Mouse (Mus musculus): ENCODE data around the gene Gm49395.

Gm49395 gene

DNA sequence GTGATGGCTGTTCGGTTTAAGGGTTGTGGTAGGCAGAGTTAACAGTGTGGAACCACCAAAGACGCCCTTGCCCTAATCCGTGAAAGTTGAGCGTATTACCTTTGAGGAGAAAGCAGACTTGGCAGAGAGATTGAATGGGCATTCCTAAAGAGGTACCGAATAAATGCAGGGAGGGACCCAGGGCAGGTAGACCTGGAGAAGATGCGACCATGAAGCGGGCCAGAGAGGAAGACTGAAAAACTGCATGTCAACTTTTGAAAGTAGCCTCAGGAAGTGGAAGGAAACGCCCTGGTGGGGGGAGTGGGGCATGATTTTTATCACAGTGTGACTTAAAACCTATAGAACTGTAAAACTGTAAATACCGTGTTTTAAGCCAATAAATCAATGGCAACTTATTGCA, 2.3 kb downstream of the Gm49395 start:
- DNase-seq (ENCODE audit: low read depth, low spot score), result no peak

DNA sequence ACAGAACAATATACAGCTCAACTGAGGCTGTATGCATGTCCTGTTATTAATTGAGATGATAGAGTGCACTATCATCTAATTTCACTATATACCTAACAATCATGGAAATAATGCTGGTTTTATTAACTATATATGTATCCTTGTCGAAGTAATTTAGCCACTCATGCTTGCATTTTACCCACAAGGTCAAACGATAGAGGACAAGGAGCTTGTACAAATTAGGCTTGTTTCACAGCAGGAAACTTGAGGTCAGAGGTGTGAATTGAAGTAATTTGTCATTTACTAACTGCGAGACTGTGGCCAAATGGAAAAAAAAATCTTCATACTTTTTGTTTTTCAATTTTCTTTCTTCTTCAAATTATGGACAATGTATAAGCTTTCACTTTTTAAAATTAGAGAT, 3.5 kb downstream of the Gm49395 start:
- no peak for DNase-seq (ENCODE audit: low read depth, low spot score)

GRCm38 (mm10) chr13:115096965-115097364, 4.8 kb downstream of the Gm49395 start:
- no peak for DNase-seq (ENCODE audit: low read depth, low spot score)

DNA sequence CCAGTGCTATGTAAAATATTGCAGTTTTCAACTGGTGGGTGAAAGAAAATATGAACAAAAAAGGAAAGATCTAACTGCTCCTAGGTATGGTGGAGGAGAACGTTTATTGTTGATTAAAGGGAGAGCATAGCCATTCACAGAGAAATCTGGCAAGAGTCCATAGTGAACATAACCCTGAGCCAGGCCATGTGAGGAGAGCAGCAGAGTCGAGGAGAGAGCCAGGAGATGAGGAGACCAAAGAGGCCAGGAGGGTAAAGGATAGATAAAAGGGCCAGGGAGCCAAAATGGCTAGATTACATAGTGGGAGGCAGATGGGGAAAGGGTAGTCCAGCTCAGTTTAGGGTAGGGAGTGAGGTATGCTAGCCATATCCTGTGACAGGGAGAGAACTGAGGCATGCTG, 5.5 kb downstream of the Gm49395 start:
- no peak for DNase-seq (ENCODE audit: low read depth, low spot score)

DNA sequence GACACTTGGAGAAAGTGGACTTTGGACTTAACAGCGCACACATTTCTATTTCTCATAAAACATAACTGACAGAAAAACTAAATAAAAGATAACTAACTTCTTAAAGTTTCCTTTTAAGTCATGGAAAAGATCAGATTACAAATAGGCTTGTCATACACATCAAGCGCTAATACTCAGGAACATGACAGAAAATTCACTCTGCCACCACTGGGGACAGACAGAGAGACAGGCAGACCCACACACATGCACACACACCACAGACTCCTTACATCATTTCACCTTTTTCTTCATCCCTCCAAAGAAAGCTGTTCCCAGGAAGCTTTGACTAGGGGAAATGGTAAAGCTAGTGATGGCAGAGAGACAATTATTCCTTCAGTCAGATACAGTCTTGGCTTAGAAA, 6.3 kb downstream of the Gm49395 start:
- no peak for DNase-seq (ENCODE audit: low read depth, low spot score)

GRCm38 (mm10) chr13:115091511-115091910, 10.2 kb downstream of the Gm49395 start:
- DNase-seq (ENCODE audit: low read depth, low spot score), result no peak

DNA sequence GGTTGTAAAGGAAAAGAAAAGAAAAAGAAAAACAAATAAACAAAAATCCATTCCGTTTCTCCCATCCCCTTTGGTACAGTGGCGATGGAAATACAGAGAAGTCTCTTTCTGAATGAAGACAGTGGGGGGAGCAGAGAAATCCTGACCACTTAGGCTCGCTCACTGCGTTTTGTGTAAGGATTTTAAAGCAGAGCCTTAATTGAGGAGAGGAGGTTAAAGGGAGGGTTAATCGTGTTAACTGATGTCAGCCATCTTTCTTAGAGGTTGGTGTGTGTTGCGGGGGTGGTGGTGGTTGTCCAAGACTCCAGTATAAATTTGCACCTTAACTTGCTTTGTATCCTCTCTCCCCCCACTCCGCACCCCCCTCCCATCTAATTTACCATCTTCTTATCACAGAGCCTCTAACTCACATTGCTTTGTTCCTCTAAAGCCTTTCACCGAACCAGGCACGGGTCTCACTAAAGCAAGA, 10.7 kb downstream of the Gm49395 start:
- DNase-seq (ENCODE audit: low read depth, low spot score), result no peak

DNA sequence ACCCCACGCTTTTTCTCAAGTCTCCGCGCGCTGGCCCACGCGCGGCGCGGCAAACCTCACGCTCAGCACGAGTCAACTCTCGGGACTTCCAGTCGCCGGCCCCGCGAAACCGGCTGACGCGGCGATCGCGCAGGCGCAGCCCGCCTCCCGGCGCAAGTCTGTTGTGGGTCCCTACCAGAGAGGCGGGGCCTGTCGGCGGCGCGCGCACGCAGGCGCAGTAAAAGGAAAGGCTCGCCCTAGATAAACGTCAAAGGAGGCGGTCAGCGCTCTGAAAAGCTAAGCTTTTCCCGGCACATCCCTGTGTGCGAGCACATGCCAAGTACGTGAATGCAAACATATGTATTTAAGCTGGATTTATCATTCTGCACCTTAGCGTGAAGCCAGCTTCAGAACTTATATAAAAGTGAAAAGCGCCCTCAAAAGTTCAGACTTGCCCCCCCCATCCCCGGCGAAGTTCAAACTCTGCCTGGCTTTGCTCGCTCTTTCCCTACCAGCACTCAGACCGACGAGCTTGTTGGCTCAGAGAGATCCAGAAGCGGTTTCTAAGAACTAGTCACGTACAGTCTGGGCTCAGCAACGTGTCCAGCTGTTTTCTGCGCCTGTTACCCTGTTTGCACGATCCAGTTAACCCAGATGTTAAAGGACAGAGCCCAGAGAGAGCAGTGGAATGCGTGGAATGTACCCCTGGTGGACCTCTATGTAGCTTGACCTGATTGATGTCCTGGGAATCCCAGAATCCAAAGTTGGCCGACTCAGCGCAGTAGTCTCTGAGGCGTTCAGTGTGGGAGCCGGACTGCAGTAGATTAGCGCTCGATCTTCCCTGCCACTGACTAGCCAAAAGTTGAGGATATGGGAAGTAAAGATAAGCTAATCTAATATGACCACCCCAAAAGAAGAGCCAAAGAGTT, 11.4 kb downstream of the Gm49395 start, which contains the start of gene Pelo:
TSS of gene Pelo (minus strand) at position 118 of the 908 bp plus-strand sequence.
- DNase-seq (ENCODE audit: low read depth, low spot score), result peak; percentile 89

- peak; percentile 10 for DNase-seq (ENCODE audit: low read depth, low spot score)
Observed at GRCm38 (mm10) chr13:115089395-115090025, 12.2 kb downstream of the Gm49395 start.

- DNase-seq (ENCODE audit: low read depth, low spot score), result no peak
Observed at GRCm38 (mm10) chr13:115089020-115089394, 12.7 kb downstream of the Gm49395 start.

DNA sequence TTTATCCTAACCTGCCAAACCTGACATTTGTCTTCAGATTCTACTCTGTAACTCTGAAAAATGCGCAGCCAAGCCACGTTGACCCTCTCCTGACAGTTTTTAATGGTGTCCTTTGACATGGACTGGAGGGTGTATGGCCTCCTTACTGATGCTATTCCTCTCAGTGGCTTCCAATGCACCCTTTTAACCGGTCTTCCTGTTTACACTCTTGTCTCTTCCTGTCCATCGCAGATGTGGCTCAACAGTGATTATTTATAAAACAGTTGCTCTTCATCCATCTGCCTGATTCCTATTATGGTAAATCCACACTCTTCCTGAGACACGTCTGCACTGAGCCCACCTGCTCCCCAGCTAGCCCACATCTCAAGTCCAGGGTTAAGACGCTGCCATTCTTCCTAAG, 15.7 kb downstream of the Gm49395 start:
- DNase-seq (ENCODE audit: low read depth, low spot score), result no peak

DNA sequence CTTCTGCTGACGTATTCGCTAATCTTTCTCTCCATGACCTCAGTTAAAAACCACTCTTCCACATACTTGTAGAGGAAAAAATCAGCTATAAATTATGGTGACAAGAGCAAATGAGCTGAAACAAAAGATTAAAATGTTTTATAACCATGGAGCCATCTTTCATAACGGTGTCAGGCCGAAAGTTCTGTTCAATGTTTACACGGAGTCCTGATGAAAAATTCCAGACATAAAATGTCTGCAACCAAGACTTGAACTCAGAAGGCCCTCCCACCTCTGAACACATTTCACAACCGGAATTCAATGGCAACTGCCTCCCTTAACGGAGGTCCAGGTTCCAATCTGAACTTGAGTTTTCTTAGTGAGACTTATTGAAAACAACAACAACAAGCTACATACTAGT, 19.4 kb downstream of the Gm49395 start:
- no peak for DNase-seq (ENCODE audit: low read depth, low spot score)

- DNase-seq (ENCODE audit: low read depth, low spot score), result no peak
Observed at GRCm38 (mm10) chr13:115079996-115080585, 21.6 kb downstream of the Gm49395 start.

DNA sequence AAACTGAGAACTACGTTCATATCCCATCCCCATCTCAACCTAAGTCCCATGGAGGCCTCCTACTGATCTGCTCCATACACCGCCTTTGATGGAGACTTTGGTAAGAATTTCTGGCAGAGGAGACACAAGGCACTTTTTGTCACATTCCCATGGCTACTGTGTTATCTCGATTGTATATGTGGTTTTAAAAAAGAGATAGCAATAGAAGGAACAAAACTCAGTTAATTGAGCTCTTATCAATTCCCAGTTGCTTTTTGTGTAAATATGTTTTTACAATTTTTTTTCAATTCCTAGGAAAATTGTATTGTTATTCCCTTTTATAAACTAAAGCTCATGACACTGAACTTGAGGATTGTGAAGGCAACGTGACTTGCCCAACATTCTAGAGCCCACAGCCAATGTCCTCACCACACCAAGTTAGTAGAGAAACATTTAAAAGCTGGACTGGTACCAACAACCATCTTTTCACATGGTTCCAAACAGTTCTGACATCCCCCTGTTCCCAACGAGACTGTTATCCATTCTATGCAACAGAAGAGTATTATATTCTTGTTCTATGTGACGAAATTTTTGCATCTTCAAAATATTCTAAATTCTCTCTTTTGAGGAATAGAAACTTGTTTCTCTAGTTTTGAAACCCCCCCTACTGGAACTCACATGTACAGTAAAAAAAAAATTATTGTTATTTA, 22.6 kb downstream of the Gm49395 start:
- no peak for DNase-seq (ENCODE audit: low read depth, low spot score)

- DNase-seq (ENCODE audit: low read depth, low spot score), result no peak
Observed at GRCm38 (mm10) chr13:115077346-115078134, 24.2 kb downstream of the Gm49395 start.

GRCm38 (mm10) chr13:115072386-115072785, 29.3 kb downstream of the Gm49395 start:
- DNase-seq (ENCODE audit: low read depth, low spot score), result no peak

GRCm38 (mm10) chr13:115071431-115071830, 30.3 kb downstream of the Gm49395 start:
- DNase-seq (ENCODE audit: low read depth, low spot score), result no peak

DNA sequence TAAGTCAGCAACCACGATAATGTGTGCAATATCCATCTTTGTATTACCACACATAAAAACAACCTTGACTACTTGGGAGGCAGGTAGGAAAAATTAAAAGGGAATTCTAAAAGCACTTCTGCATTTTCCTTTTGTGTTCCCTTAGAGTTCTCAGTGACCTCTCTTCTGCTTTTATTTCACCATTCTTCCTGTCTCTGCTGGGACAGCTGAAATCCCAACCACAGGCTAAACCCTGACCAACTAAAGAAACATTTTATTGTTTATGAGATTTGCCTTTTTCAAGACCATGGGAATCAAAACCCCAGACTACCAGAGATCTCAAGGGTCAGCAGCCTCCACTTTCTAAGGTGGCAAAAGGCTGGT, 33.8 kb downstream of the Gm49395 start:
- no peak for DNase-seq (ENCODE audit: low read depth, low spot score)

DNA sequence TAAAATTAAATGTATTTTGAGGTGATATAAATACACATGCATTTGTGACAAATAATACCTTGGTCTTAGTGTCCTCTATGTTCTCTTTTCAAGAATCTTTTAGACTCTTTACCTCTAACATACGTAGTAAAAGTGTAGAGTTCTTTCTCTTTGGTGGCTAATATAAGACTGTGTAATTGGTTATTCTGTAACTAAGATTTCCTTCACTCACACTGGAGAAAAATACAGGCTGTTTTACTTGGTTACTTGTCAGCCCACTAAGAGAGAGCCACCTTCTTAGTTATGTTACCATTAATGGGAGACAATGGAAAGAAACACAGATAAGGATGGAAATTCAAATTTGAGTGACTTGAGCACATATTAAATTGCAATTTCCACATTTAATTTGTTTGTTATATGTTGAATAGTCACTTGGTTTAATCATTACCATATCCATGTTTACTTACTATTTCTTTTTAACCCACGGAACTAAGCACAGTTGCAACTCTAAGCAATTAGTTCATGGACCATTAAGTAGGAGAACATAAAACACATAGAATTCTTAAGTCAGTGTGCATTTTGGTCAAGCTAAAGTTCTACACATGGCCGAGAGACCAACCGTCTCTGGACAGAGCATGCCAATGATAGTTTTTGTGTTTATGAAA, 34.3 kb downstream of the Gm49395 start:
- no peak for DNase-seq (ENCODE audit: low read depth, low spot score)

GRCm38 (mm10) chr13:115057555-115057954, 44.2 kb downstream of the Gm49395 start:
- DNase-seq (ENCODE audit: low read depth, low spot score), result no peak

DNA sequence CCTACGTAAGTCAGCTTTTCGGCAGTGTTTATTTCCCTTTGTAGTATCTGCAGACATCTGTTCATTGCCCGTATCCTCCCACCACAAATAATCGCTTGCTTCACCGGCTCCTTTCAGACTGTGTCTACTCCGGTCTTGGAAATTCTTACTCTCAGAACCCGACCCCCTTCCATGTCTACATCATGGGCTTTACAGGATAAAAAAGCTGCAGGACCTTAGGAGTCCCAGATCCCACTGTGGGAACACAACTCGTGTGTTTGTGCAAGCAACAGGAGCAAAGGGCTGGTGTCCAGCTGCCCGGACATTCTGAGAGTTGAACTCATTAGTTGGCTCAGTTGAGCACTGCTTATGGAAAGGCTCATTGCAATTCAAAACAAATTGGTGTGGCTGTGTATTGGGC, 46.9 kb downstream of the Gm49395 start:
- DNase-seq (ENCODE audit: low read depth, low spot score), result no peak
